Mouse (Mus musculus) limb, embryonic 14.5 days (tissue): ENCODE measurements around the gene Tefm. TPM values are rescaled to one million over a fixed set of nuclear protein-coding genes. Genes with fewer than 3 reads are reported as not detected.
A peak's percentile ranks its signal among the peaks of the same experiment; 100 is the strongest.

ENCODE experiments used
- ATAC-seq: fragments of 200-750 bp; cut with Nextera tagmentation; 2 replicates; pipeline ENCODE4 v1.8.0; 2017; ENCODE audit warnings: low read depth, moderate number of reproducible peaks, moderate TSS enrichment; ENCODE audit not compliant: low FRiP score
- DNase-seq: peaks from one replicate; pipeline ENCODE4 v3.0.0-alpha.2; 2015; ENCODE audit warnings: low spot score
- H3K27ac ChIP-seq: fragments of 300-500 bp; sonication (generic); replicated peaks from 2 replicates; pipeline ENCODE4 v1.5.1; 2014; ENCODE audit warnings: low read depth, mild to moderate bottlenecking, low read length, moderate library complexity, mixed read lengths
- H3K27me3 ChIP-seq: fragments of 300-500 bp; sonication (generic); 2 replicates; pipeline ENCODE4 v1.6.1; 2014; ENCODE audit warnings: low read length, mixed read lengths; ENCODE audit not compliant: control insufficient read depth, insufficient read depth
- H3K36me3 ChIP-seq: fragments of 300-500 bp; sonication (generic); 2 replicates; pipeline ENCODE4 v1.6.1; 2014; ENCODE audit warnings: mild to moderate bottlenecking, low read length, moderate library complexity, mixed read lengths; ENCODE audit not compliant: control insufficient read depth, insufficient read depth
- H3K4me1 ChIP-seq: fragments of 300-500 bp; sonication (generic); 2 replicates; pipeline ENCODE4 v1.6.1; 2014; ENCODE audit warnings: antibody characterized with exemption, low read length, mixed read lengths; ENCODE audit not compliant: control insufficient read depth, insufficient read depth
- H3K4me2 ChIP-seq: fragments of 300-500 bp; sonication (generic); replicated peaks from 2 replicates; pipeline ENCODE4 v1.6.1; 2014; ENCODE audit warnings: low read depth, mild to moderate bottlenecking, low read length, moderate library complexity; ENCODE audit not compliant: severe bottlenecking
- H3K4me3 ChIP-seq: fragments of 300-500 bp; sonication (generic); replicated peaks from 2 replicates; pipeline ENCODE4 v1.5.1; 2014; ENCODE audit warnings: low read length
- H3K9ac ChIP-seq: fragments of 300-500 bp; sonication (generic); 2 replicates; pipeline ENCODE4 v1.6.1; 2014; ENCODE audit warnings: mild to moderate bottlenecking, low read depth, low read length, moderate library complexity; ENCODE audit not compliant: severe bottlenecking
- H3K9me3 ChIP-seq: fragments of 300-500 bp; sonication (generic); 2 replicates; pipeline ENCODE4 v1.6.1; 2016; ENCODE audit warnings: low read length; ENCODE audit not compliant: control insufficient read depth
- POLR2A ChIP-seq: fragments of 200-500 bp; IDR thresholded peaks from 2 replicates; pipeline ENCODE4 v1.8.0; 2012; ENCODE audit warnings: inconsistent platforms, mild to moderate bottlenecking, moderate library complexity, borderline replicate concordance; ENCODE audit not compliant: insufficient read depth, insufficient read length; ENCODE audit errors: extremely low read depth
- WGBS: fragments of 180-500 bp; shearing (Covaris S2); extraction: QIAGEN DNeasy Blood & Tissue Kit; methylation state at CpG from one replicate; pipeline ENCODE4 v1.1.7; 2014; 5-methylcytosine and 5-hydroxymethylcytosine counted together
- polyA plus RNA-seq, 2 experiments: library from polyadenylated mRNA; depleted of rRNA in 1 of 2; stranded (reverse) in 1 of 2; unstranded in 1 of 2; fragments of >200 nt; fragmentation: Nextera tagmentation in 1 of 2; extraction: Ambion mirVana in 1 of 2; gene quantifications; 2 replicates each; pipeline versions ENCODE4 v1.2.1 to v1.2.3; 2012 to 2014

Gene Tefm
- polyA plus RNA-seq, 2 experiments: 17.2 to 23.8 TPM

- ATAC-seq (no peak), DNase-seq (no peak)
- no peak overlapping the region for H3K27ac ChIP-seq
- no peaks in the 10 kb centered on the region for H3K4me1 ChIP-seq
- TF ChIP-seq POLR2A: no peak
- WGBS: 76% methylated on average over 4 of the region's 4 CpGs
- H3K36me3 ChIP-seq: no peaks in the 10 kb centered on the region
- no peak overlapping the region for H3K4me2 ChIP-seq
- H3K27me3 ChIP-seq: no peaks in the 10 kb centered on the region; the same call in 1 of the 2 replicates
- H3K9me3 ChIP-seq: no peaks in the 10 kb centered on the region
- H3K9ac ChIP-seq: no peak overlapping the region
- no peak overlapping the region for H3K4me3 ChIP-seq
Observed at GRCm38 (mm10) chr11:80161041-80161440, 19.1 kb upstream of the Tefm start.

- DNase-seq (no peak), ATAC-seq (no peak)
- Histone ChIP-seq H3K4me2 (no peak overlapping the region), H3K36me3 (no peaks in the 10 kb centered on the region), H3K9ac (no peak overlapping the region), H3K27ac (no peak overlapping the region), H3K4me1 (no peaks in the 10 kb centered on the region), H3K4me3 (no peak overlapping the region), H3K27me3 (peaks cover 16% of the 10 kb centered on the region), H3K9me3 (no peaks in the 10 kb centered on the region)
- 84% methylated on average over 7 of the region's 7 CpGs for WGBS
- no peak for TF ChIP-seq POLR2A
Observed at GRCm38 (mm10) chr11:80159018-80159417, 17.0 kb upstream of the Tefm start.

- ATAC-seq (no peak), DNase-seq (no peak)
- TF ChIP-seq POLR2A: no peak
- 77% methylated on average over 4 of the region's 4 CpGs for WGBS
- Histone ChIP-seq H3K36me3 (no peaks in the 10 kb centered on the region), H3K4me2 (no peak overlapping the region), H3K9ac (no peak overlapping the region), H3K9me3 (no peaks in the 10 kb centered on the region), H3K4me3 (no peak overlapping the region), H3K27me3 (peaks cover 24% of the 10 kb centered on the region), H3K27ac (no peak overlapping the region), H3K4me1 (no peaks in the 10 kb centered on the region)
Observed at GRCm38 (mm10) chr11:80156841-80157240, 14.9 kb upstream of the Tefm start.

GRCm38 (mm10) chr11:80155961-80156360 is 14.0 kb upstream of the Tefm start:
- Histone ChIP-seq H3K9ac (no peak overlapping the region), H3K27me3 (peaks cover 24% of the 10 kb centered on the region), H3K9me3 (no peaks in the 10 kb centered on the region), H3K27ac (no peak overlapping the region), H3K4me2 (no peak overlapping the region), H3K36me3 (no peaks in the 10 kb centered on the region), H3K4me3 (no peak overlapping the region), H3K4me1 (no peaks in the 10 kb centered on the region)
- WGBS: 83% methylated on average over 4 of the region's 4 CpGs
- no peak for ATAC-seq
- DNase-seq: no peak
- TF ChIP-seq POLR2A: no peak

GRCm38 (mm10) chr11:80155541-80155940 is 13.6 kb upstream of the Tefm start:
- Histone ChIP-seq H3K9me3 (no peaks in the 10 kb centered on the region), H3K9ac (no peak overlapping the region), H3K36me3 (no peaks in the 10 kb centered on the region), H3K4me2 (no peak overlapping the region), H3K27ac (no peak overlapping the region), H3K4me3 (no peak overlapping the region), H3K27me3 (peaks cover 24% of the 10 kb centered on the region), H3K4me1 (no peaks in the 10 kb centered on the region)
- DNase-seq (no peak), ATAC-seq (no peak)
- TF ChIP-seq POLR2A: no peak
- 88% methylated on average over 8 of the region's 8 CpGs for whole genome bisulfite sequencing

- Histone ChIP-seq H3K27ac (no peak overlapping the region), H3K4me2 (peak overlapping the region; percentile 71), H3K4me3 (peak overlapping the region; percentile 50), H3K27me3 (peaks cover 24% of the 10 kb centered on the region), H3K9me3 (no peaks in the 10 kb centered on the region), H3K9ac (peak overlapping the region; percentile 38; the same call in 1 of the 2 replicates), H3K36me3 (no peaks in the 10 kb centered on the region), H3K4me1 (no peaks in the 10 kb centered on the region)
- ATAC-seq (no peak), DNase-seq (no peak)
- 27% methylated on average over 21 of the region's 25 CpGs for WGBS
- no peak for TF ChIP-seq POLR2A
Observed at GRCm38 (mm10) chr11:80154501-80154900, 12.5 kb upstream of the Tefm start.
